Mouse (Mus musculus) stomach, embryonic 16.5 days (tissue): ENCODE measurements around the gene Cog3. TPM values are rescaled to one million over a fixed set of nuclear protein-coding genes. Genes with fewer than 3 reads are reported as not detected.
"Not testable (repeated sequence)": the region's sequence is repeated elsewhere in the genome, so short reads cannot be mapped to it uniquely, and the experiment has no call there.

ENCODE experiments used
- ATAC-seq: fragments of 200-750 bp; cut with Nextera tagmentation; 2 replicates; pipeline ENCODE4 v1.8.0; 2017; ENCODE audit warnings: moderate number of reproducible peaks, moderate TSS enrichment; ENCODE audit not compliant: insufficient read depth, low FRiP score
- H3K27ac ChIP-seq: fragments of 300-500 bp; sonication (generic); 2 replicates; pipeline ENCODE4 v1.5.1; 2014; ENCODE audit warnings: low read length
- H3K27me3 ChIP-seq: fragments of 300-500 bp; sonication (generic); 2 replicates; pipeline ENCODE4 v1.6.1; 2014; ENCODE audit warnings: low read length, control low read depth, mixed read lengths; ENCODE audit not compliant: control insufficient read depth, insufficient read depth
- H3K36me3 ChIP-seq: fragments of 300-500 bp; sonication (generic); 2 replicates; pipeline ENCODE4 v1.6.1; 2014; ENCODE audit warnings: low read length; ENCODE audit not compliant: control insufficient read depth, insufficient read depth
- H3K4me1 ChIP-seq: fragments of 300-500 bp; sonication (generic); 2 replicates; pipeline ENCODE4 v1.6.1; 2014; ENCODE audit warnings: low read length, control low read depth, mixed read lengths; ENCODE audit not compliant: control insufficient read depth, insufficient read depth
- H3K4me2 ChIP-seq: fragments of 300-500 bp; sonication (generic); 2 replicates; pipeline ENCODE4 v1.6.1; 2014; ENCODE audit warnings: low read depth, low read length, mixed read lengths
- H3K4me3 ChIP-seq: fragments of 300-500 bp; sonication (generic); replicated peaks from 2 replicates; pipeline ENCODE4 v1.5.1; 2014; ENCODE audit warnings: mild to moderate bottlenecking, low read length
- H3K9ac ChIP-seq: fragments of 300-500 bp; sonication (generic); 2 replicates; pipeline ENCODE4 v1.6.1; 2014; ENCODE audit warnings: low read length
- H3K9me3 ChIP-seq: fragments of 300-500 bp; sonication (generic); replicated peaks from 2 replicates; pipeline ENCODE4 v1.6.1; 2016; ENCODE audit warnings: low read length, control low read depth; ENCODE audit not compliant: control insufficient read depth
- WGBS: fragments of 180-500 bp; shearing (Covaris S2); extraction: QIAGEN DNeasy Blood & Tissue Kit; methylation state at CpG from one replicate; pipeline ENCODE4 v1.1.7; 2014; 5-methylcytosine and 5-hydroxymethylcytosine counted together
- polyA plus RNA-seq: library from polyadenylated mRNA; unstranded; fragments of >200 nt; fragmentation: Nextera tagmentation; extraction: Ambion mirVana; gene quantifications from 2 replicates; pipeline ENCODE4 v1.2.1, GENCODE M21; 2015

Gene Cog3
- polyA plus RNA-seq, 1 experiment from 2014 or later: 21.7 TPM

DNA sequence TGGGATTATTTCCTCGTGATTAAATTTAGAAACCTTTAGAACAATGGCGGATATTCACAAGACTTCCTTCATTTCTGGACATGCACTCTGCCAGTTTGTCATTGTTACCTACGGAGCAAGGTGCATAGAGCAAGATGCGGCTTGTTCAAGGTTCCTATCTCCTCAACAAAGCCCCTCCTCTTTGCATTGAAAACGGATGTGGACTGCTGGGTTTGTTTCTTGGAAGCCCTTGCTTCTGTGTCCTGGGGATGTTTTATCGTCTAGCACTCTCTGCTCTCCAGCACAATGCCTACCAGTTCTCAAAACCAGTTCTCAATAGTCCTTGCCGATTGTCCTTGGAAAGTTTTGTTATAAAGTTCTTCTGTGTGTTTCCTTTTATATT is 33.5 kb upstream of the Cog3 start:
- Histone ChIP-seq H3K9ac (no peak overlapping the region), H3K4me3 (peak overlapping the region; percentile 60; the same call in 1 of the 2 replicates), H3K27ac (no peak overlapping the region), H3K4me2 (peak overlapping the region; percentile 77), H3K4me1 (no peaks in the 10 kb centered on the region), H3K27me3 (peaks cover 3% of the 10 kb centered on the region; the same call in 1 of the 2 replicates), H3K36me3 (no peaks in the 10 kb centered on the region), H3K9me3 (no peaks in the 10 kb centered on the region)
- ATAC-seq: no peak
- 34% methylated on average over 7 of the region's 7 CpGs for WGBS

DNA sequence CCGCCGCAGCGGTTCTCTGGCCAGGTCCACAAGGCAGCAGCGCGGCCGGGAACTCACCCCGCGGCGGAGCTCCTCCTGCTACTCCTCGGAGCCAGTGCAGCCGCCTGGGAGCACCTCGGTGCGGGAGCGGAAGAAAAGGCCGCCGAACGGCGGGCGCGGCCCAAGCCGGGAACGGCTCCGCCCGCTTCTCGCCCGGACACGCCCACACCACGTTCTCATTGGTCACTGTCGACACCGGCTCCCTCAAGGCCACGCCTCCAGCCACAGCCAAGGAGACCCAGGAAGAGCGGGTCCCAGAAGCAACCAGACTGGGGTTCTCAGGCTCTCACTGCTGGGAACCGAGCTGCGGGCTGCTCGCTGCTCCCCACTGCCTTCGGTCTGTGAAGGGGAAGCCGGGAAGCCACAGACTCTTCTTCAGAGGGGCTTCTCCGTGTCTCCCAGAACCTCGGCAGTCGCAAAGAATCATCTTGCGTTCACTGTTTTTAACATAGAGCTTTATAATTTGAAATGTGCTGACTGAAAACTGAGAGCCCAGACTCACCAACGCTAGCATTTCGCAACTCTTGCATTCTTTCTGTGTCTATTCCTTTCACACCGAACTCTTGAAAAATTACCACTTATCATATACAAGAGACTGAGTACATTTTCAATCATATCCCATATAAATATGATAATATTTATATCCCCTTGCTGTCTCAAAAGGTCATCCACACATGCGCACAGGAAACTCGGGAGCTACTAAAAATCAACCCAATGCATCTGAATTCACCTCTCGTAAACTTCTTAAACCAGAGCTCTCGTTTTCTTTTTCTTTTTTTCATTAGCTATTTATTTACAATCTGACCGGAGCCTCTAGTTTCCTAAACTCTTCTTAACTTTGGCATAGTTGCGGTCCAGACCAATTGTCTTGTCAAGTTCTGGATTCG is 32.8 kb upstream of the Cog3 start, which contains the start of gene Slc25a30:
Gene Slc25a30 (minus strand): TSS at position 170 of the 926 bp plus-strand sequence.
- peak; percentile 100 for ATAC-seq
- no peaks in the 10 kb centered on the region for H3K36me3 ChIP-seq
- H3K4me2 ChIP-seq: peak within 1 kb of the TSS; percentile 77
- peaks cover 3% of the 10 kb centered on the region; the same call in 1 of the 2 replicates for H3K27me3 ChIP-seq
- peak within 1 kb of the TSS; percentile 74 for H3K9ac ChIP-seq
- 5% methylated on average over 50 of the region's 51 CpGs for WGBS
- peak within 1 kb of the TSS; percentile 55; the same call in 1 of the 2 replicates for H3K27ac ChIP-seq
- no peaks in the 10 kb centered on the region for H3K4me1 ChIP-seq
- H3K9me3 ChIP-seq: no peaks in the 10 kb centered on the region
- peak within 1 kb of the TSS; percentile 60 for H3K4me3 ChIP-seq

DNA sequence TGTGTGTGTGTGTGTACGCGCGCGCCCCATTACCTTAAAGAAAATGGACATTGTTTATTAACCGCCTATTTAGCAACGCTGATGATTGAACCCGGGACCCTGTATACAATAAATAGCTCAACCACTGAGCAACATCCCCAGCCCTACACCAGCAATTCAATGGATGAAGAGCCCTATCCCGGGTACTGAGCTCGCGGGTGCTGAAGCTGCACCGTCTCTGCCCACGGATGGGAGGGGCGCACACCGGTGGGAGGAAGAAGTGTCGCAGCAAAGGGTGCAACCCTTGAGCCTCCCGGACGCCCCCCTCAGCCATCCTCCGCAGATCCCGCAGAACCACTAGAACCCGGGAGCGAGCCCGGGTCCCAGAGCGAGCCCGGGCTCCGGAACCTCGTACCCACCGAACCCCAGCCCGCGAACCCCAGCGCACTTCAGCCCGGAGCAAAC is 32.1 kb upstream of the Cog3 start:
- WGBS: 2% methylated on average over 30 of the region's 31 CpGs
- Histone ChIP-seq H3K36me3 (no peaks in the 10 kb centered on the region), H3K4me2 (peak overlapping the region; percentile 77), H3K27ac (peak overlapping the region; percentile 55; the same call in 1 of the 2 replicates), H3K4me3 (peak overlapping the region; percentile 60), H3K9ac (peak overlapping the region; percentile 74), H3K4me1 (no peaks in the 10 kb centered on the region), H3K27me3 (peaks cover 3% of the 10 kb centered on the region; the same call in 1 of the 2 replicates), H3K9me3 (no peaks in the 10 kb centered on the region)
- ATAC-seq: peak; percentile 44

DNA sequence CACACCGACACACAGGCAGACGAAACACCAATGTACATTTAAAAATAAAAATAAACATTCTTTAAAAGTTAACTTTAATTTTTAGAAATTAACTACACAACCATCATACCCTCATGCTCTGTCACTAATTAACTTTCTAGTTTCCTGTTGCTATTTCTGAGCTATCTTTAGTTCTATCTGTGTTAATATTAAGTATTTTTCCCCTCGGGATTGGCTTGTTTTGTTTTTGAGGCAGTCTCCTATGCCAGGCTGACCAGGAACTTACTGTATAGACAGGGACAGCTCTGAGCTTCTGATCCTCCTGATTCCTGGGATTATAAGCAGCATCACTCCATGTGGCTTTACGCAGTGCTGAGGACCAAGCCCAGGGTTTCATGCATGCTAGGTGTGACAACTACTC is 25.6 kb upstream of the Cog3 start:
- Histone ChIP-seq H3K36me3 (no peaks in the 10 kb centered on the region), H3K27me3 (no peaks in the 10 kb centered on the region), H3K27ac (no peak overlapping the region), H3K9ac (no peak overlapping the region), H3K9me3 (no peaks in the 10 kb centered on the region), H3K4me3 (no peak overlapping the region), H3K4me1 (no peaks in the 10 kb centered on the region), H3K4me2 (no peak overlapping the region)
- WGBS: 82% methylated on average over 4 of the region's 4 CpGs
- ATAC-seq: no peak

DNA sequence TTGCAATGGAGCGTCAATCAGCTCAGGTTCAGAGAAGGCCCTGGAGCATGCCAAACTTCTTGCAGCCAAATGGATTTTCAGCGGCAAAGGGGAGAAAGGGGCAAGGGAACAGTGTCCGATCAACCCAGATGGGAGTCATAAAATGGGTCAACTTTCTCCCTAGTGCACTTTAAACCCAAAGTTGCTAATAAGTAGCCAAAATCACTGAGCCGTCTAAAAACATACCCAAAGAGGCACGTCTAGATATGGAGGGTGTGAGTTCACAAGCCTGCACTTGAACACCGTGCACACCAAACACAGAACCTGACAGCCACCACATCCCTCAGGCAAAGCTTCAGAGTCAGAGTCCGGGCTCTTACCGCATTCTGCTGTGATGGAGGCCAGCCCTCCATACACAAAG is 22.3 kb upstream of the Cog3 start:
- no peak overlapping the region for H3K4me3 ChIP-seq
- H3K4me1 ChIP-seq: no peaks in the 10 kb centered on the region
- H3K9ac ChIP-seq: no peak overlapping the region
- ATAC-seq: no peak
- no peaks in the 10 kb centered on the region for H3K27me3 ChIP-seq
- H3K9me3 ChIP-seq: no peaks in the 10 kb centered on the region
- H3K4me2 ChIP-seq: no peak overlapping the region
- no peak overlapping the region for H3K27ac ChIP-seq
- H3K36me3 ChIP-seq: no peaks in the 10 kb centered on the region
- 93% methylated on average over 8 of the region's 8 CpGs for WGBS

DNA sequence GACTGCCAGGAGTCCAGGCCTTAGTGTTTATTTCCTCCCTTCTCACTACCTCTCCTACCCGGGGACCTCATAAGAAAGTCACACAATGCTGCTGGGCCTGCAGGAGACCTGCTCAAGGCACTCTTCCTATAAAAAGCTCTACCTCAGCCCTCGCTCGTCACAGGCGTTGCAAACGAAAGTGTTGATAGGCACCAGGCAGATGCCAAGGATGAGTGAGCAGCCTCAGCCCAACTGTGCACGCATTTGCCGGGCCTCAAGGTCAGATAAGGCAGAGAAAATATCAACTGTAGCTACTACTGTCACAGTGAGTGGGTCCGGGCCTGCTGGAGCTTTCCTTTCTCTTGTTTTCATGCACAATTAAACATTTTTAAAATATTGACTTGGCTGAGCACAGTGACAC is 19.1 kb upstream of the Cog3 start:
- WGBS: 81% methylated on average over 8 of the region's 8 CpGs
- Histone ChIP-seq H3K27me3 (no peaks in the 10 kb centered on the region), H3K4me1 (no peaks in the 10 kb centered on the region), H3K9me3 (no peaks in the 10 kb centered on the region), H3K36me3 (no peaks in the 10 kb centered on the region), H3K4me2 (no peak overlapping the region), H3K9ac (no peak overlapping the region), H3K27ac (no peak overlapping the region), H3K4me3 (no peak overlapping the region)
- no peak for ATAC-seq

DNA sequence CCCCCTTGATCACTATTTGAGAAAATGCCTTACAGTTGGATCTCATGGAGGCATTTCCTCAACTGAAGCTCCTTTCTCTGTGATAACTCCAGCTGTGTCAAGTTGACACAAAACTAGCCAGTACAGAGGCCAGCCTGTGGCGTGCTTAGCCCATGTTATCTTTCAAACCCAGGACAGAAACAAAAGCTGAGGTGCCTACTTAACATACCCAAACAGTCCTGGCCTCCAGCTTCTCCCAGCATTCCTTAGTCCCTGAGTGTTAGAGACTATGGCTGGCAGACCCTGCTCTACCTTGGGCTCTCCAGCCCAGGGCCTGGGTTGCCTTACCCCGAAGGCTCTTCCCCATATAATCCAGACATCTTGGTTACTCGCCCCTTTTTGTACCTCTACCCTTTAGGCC is 18.1 kb upstream of the Cog3 start:
- ATAC-seq: not testable (repeated sequence)

DNA sequence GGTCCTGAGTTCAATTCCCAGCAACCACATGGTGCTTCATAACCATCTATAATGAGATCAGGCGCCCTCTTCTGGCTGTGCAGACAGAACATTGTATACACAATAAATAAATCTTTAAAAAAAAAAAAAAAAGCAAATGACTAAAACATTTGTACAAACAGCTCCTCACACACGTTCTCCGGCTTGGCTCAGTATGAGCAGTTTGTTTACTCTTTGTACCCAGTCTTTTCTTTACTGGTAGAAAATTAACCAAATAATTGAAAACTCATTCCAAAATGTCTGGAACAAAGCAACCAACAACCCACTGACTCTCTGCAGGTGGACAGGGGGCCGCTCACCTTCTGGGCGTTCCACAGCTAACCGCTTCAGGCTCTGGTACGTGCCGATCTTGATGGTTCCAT is 16.8 kb upstream of the Cog3 start:
- Histone ChIP-seq H3K27me3 (no peaks in the 10 kb centered on the region), H3K4me1 (no peaks in the 10 kb centered on the region), H3K36me3 (no peaks in the 10 kb centered on the region), H3K27ac (no peak overlapping the region), H3K9ac (no peak overlapping the region), H3K4me3 (no peak overlapping the region), H3K4me2 (no peak overlapping the region), H3K9me3 (no peaks in the 10 kb centered on the region)
- WGBS: 71% methylated on average over 8 of the region's 8 CpGs
- ATAC-seq: no peak

More for the DNA sequence above, 18.1 kb upstream of the Cog3 start:
- 82% methylated on average over 3 of the region's 3 CpGs for WGBS
- not testable (repeated sequence) for H3K27me3 ChIP-seq, H3K4me1 ChIP-seq, H3K36me3 ChIP-seq, H3K27ac ChIP-seq, H3K9me3 ChIP-seq, H3K4me3 ChIP-seq, H3K9ac ChIP-seq, H3K4me2 ChIP-seq

DNA sequence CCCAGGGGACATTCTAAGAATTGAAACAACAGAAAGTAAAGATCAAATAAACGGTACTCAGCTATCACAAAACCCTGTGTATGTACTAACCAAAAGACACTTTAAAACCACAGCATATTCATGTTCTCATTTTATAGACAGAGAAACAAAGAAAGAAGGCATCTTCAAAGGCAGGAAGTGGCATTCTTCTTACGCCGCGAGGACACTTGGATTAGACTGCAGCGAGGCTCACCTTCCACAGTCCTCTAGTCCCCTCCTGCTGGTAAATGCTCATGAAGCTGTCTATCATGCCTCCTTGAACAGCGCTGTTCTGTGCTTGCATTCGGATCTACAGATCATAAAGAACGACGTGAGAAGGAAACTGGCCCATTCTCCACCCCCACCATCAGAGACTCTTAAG is 15.0 kb upstream of the Cog3 start:
- WGBS: 89% methylated on average over 9 of the region's 9 CpGs
- H3K27ac ChIP-seq: no peak overlapping the region

More for the DNA sequence above, 15.0 kb upstream of the Cog3 start:
- no peak overlapping the region for H3K9ac ChIP-seq
- H3K36me3 ChIP-seq: no peaks in the 10 kb centered on the region
- no peak for ATAC-seq
- H3K27me3 ChIP-seq: no peaks in the 10 kb centered on the region
- H3K9me3 ChIP-seq: no peaks in the 10 kb centered on the region
- no peak overlapping the region for H3K4me2 ChIP-seq
- no peaks in the 10 kb centered on the region for H3K4me1 ChIP-seq
- no peak overlapping the region for H3K4me3 ChIP-seq
